Mouse (Mus musculus) bone marrow, adult 2 months (tissue): Measurements from ENCODE around the gene Tfip11. TPM values are rescaled to one million over a fixed set of nuclear protein-coding genes. Genes with fewer than 3 reads are reported as not detected.
"Not testable (repeated sequence)": the region's sequence is repeated elsewhere in the genome, so short reads cannot be mapped to it uniquely, and the experiment has no call there.

ENCODE experiments used
- H3K27ac ChIP-seq: fragments of 200-500 bp; 2 replicates; pipeline ENCODE4 v1.5.1; 2012; ENCODE audit warnings: low read depth, mild to moderate bottlenecking, control low read depth, inconsistent platforms, low read length; ENCODE audit not compliant: control insufficient read depth, poor library complexity, insufficient read depth
- H3K4me1 ChIP-seq: fragments of 200-500 bp; 2 replicates; pipeline ENCODE4 v1.6.1; 2011; ENCODE audit warnings: low read length; ENCODE audit not compliant: control insufficient read depth, insufficient read depth
- H3K4me3 ChIP-seq: fragments of 200-500 bp; replicated peaks from 2 replicates; pipeline ENCODE3; 2011; ENCODE audit warnings: mild to moderate bottlenecking, low read depth, low read length, control low read depth; ENCODE audit not compliant: control insufficient read depth
- CTCF ChIP-seq: fragments of 200-500 bp; IDR thresholded peaks from 2 replicates; pipeline ENCODE4 v1.5.1; 2011; ENCODE audit warnings: low read length, control low read depth; ENCODE audit not compliant: control insufficient read depth, insufficient read depth
- POLR2A ChIP-seq: fragments of 200-500 bp; IDR thresholded peaks from 2 replicates; pipeline ENCODE4 v1.6.1; 2011; ENCODE audit warnings: low read depth, mild to moderate bottlenecking, control low read depth, low read length, borderline replicate concordance; ENCODE audit not compliant: control insufficient read depth
- WGBS: fragments of 180-500 bp; shearing (Covaris S2); methylation state at CpG from one replicate; pipeline ENCODE4 v1.1.7; 2018; 5-methylcytosine and 5-hydroxymethylcytosine counted together
- polyA plus RNA-seq: library from polyadenylated mRNA; stranded (reverse); fragments of >200 nt; gene quantifications from 2 replicates; pipeline ENCODE4 v1.2.4, GENCODE M21; 2011; ENCODE audit warnings: low replicate concordance; ENCODE audit not compliant: missing spikeins, insufficient read depth, insufficient read length

Tfip11 gene
- polyA plus RNA-seq, 1 experiment, result 20.3 TPM

GRCm38 (mm10) chr5:112300721-112301308, 25.3 kb upstream of the Tfip11 start:
- TF ChIP-seq CTCF (no peak), POLR2A (no peak)
- 77% methylated on average over 6 of the region's 6 CpGs for WGBS
- Histone ChIP-seq H3K4me1 (peaks cover 24% of the 10 kb centered on the region), H3K27ac (no peak overlapping the region), H3K4me3 (no peak overlapping the region)

- WGBS, result 62% methylated on average over 4 of the region's 4 CpGs
- Histone ChIP-seq H3K4me3 (no peak overlapping the region), H3K4me1 (peaks cover 24% of the 10 kb centered on the region), H3K27ac (no peak overlapping the region)
- no peak for TF ChIP-seq POLR2A
- TF ChIP-seq CTCF, result no peak
Observed at GRCm38 (mm10) chr5:112301694-112302093, 24.5 kb upstream of the Tfip11 start.

GRCm38 (mm10) chr5:112302310-112302709, 23.8 kb upstream of the Tfip11 start:
- no peak overlapping the region for H3K27ac ChIP-seq
- WGBS, result 75% methylated on average over 5 of the region's 5 CpGs
- no peak overlapping the region for H3K4me3 ChIP-seq
- H3K4me1 ChIP-seq, result peaks cover 19% of the 10 kb centered on the region
- TF ChIP-seq CTCF, result no peak
- TF ChIP-seq POLR2A, result no peak

- 92% methylated on average over 5 of the region's 5 CpGs for WGBS
- Histone ChIP-seq H3K4me3 (no peak overlapping the region), H3K27ac (no peak overlapping the region), H3K4me1 (peaks cover 4% of the 10 kb centered on the region)
- TF ChIP-seq POLR2A, result no peak
- TF ChIP-seq CTCF, result no peak
Observed at GRCm38 (mm10) chr5:112305842-112306241, 20.3 kb upstream of the Tfip11 start.

- no peak for TF ChIP-seq POLR2A
- TF ChIP-seq CTCF, result no peak
- WGBS, result 88% methylated on average over 11 of the region's 11 CpGs
- peaks cover 3% of the 10 kb centered on the region; the same call in 1 of the 2 replicates for H3K4me1 ChIP-seq
Observed at GRCm38 (mm10) chr5:112313222-112313885, 12.8 kb upstream of the Tfip11 start.

GRCm38 (mm10) chr5:112316468-112316867, 9.7 kb upstream of the Tfip11 start:
- WGBS, result 81% methylated on average over 5 of the region's 5 CpGs
- Histone ChIP-seq H3K4me1 (no peaks in the 10 kb centered on the region), H3K27ac (no peak overlapping the region), H3K4me3 (no peak overlapping the region)
- TF ChIP-seq POLR2A (no peak), CTCF (no peak)

More at GRCm38 (mm10) chr5:112313222-112313885, 12.8 kb upstream of the Tfip11 start:
- Histone ChIP-seq H3K27ac (no peak overlapping the region), H3K4me3 (no peak overlapping the region)

GRCm38 (mm10) chr5:112317328-112317727, 8.8 kb upstream of the Tfip11 start:
- Histone ChIP-seq H3K4me1 (no peaks in the 10 kb centered on the region), H3K27ac (no peak overlapping the region), H3K4me3 (no peak overlapping the region)
- TF ChIP-seq CTCF (no peak), POLR2A (no peak)
- 17% methylated on average over 5 of the region's 5 CpGs for WGBS

- not testable (repeated sequence) for H3K27ac ChIP-seq, H3K4me1 ChIP-seq, H3K4me3 ChIP-seq
- WGBS, result 61% methylated on average over 2 of the region's 2 CpGs
Observed at GRCm38 (mm10) chr5:112319343-112319742, 6.8 kb upstream of the Tfip11 start.

GRCm38 (mm10) chr5:112320379-112320778, 5.8 kb upstream of the Tfip11 start:
- no peak for TF ChIP-seq POLR2A
- TF ChIP-seq CTCF, result no peak
- Histone ChIP-seq H3K27ac (no peak overlapping the region), H3K4me3 (no peak overlapping the region), H3K4me1 (no peaks in the 10 kb centered on the region; the same call in 1 of the 2 replicates)
- WGBS, result 73% methylated on average over 5 of the region's 5 CpGs
